Mouse (Mus musculus) limb, embryonic 13.5 days (tissue): Measurements from ENCODE around the gene Coq7. TPM values are rescaled to one million over a fixed set of nuclear protein-coding genes. Genes with fewer than 3 reads are reported as not detected.

Experiments
- ATAC-seq: fragments of 200-750 bp; cut with Nextera tagmentation; 2 replicates; pipeline ENCODE4 v1.8.0; 2017; ENCODE audit warnings: low read depth, moderate number of reproducible peaks, moderate TSS enrichment; ENCODE audit not compliant: low FRiP score
- H3K27ac ChIP-seq: fragments of 300-500 bp; sonication (generic); 2 replicates; pipeline ENCODE4 v1.5.1; 2015; ENCODE audit warnings: inconsistent platforms, mild to moderate bottlenecking, moderate library complexity
- H3K27me3 ChIP-seq: fragments of 300-500 bp; sonication (generic); 2 replicates; pipeline ENCODE4 v1.6.1; 2015; ENCODE audit warnings: mild to moderate bottlenecking, inconsistent platforms
- H3K36me3 ChIP-seq: fragments of 300-500 bp; sonication (generic); 2 replicates; pipeline ENCODE4 v1.6.1; 2015; ENCODE audit warnings: inconsistent platforms, mild to moderate bottlenecking, moderate library complexity
- H3K4me1 ChIP-seq: fragments of 300-500 bp; sonication (generic); 2 replicates; pipeline ENCODE4 v1.6.1; 2015; ENCODE audit warnings: inconsistent platforms
- H3K4me2 ChIP-seq: fragments of 300-500 bp; sonication (generic); replicated peaks from 2 replicates; pipeline ENCODE4 v1.6.1; 2015; ENCODE audit warnings: inconsistent platforms, mild to moderate bottlenecking, moderate library complexity
- H3K4me3 ChIP-seq: fragments of 300-500 bp; sonication (generic); 2 replicates; pipeline ENCODE4 v1.5.1; 2015; ENCODE audit warnings: moderate library complexity, mild to moderate bottlenecking, inconsistent platforms
- H3K9ac ChIP-seq: fragments of 300-500 bp; sonication (generic); 2 replicates; pipeline ENCODE4 v1.6.1; 2015; ENCODE audit warnings: mild to moderate bottlenecking, inconsistent platforms
- H3K9me3 ChIP-seq: fragments of 300-500 bp; sonication (generic); 2 replicates; pipeline ENCODE4 v1.6.1; 2016; ENCODE audit warnings: inconsistent platforms
- WGBS: fragments of 180-500 bp; shearing (Covaris S2); methylation state at CpG from one replicate; pipeline ENCODE4 v1.1.7; 2015; 5-methylcytosine and 5-hydroxymethylcytosine counted together
- polyA plus RNA-seq: library from polyadenylated mRNA; unstranded; fragments of >200 nt; fragmentation: Nextera tagmentation; extraction: Ambion mirVana; gene quantifications from 2 replicates; pipeline ENCODE4 v1.2.1, GENCODE M21; 2015

Gene Coq7
- polyA plus RNA-seq, 1 experiment from 2014 or later = 86.3 TPM

- H3K27me3 ChIP-seq = peaks cover 16% of the 10 kb centered on the region
- peaks cover 45% of the 10 kb centered on the region for H3K4me1 ChIP-seq
- under 1% methylated on average over 51 of the region's 55 CpGs for WGBS
- peak within 1 kb of the TSS; percentile 89 for H3K4me2 ChIP-seq
- H3K9ac ChIP-seq = peak within 1 kb of the TSS; percentile 96
- peak; percentile 86 for ATAC-seq
- H3K27ac ChIP-seq = peak within 1 kb of the TSS; percentile 83
- H3K36me3 ChIP-seq = peaks cover 17% of the 10 kb centered on the region
- H3K4me3 ChIP-seq = peak within 1 kb of the TSS; percentile 82
- no peaks in the 10 kb centered on the region for H3K9me3 ChIP-seq
Observed at GRCm38 (mm10) chr7:118491431-118492147, 41.6 kb downstream of the Coq7 start, which contains the start of gene Itpripl2. Gene Itpripl2, minus strand, starts transcription at chr7:118491975.

GRCm38 (mm10) chr7:118490666-118491430 lies 42.3 kb downstream of the Coq7 start:
- H3K9ac ChIP-seq = peak overlapping the region; percentile 96
- H3K27ac ChIP-seq = peak overlapping the region; percentile 83
- 4% methylated on average over 66 of the region's 67 CpGs for WGBS
- peak overlapping the region; percentile 89 for H3K4me2 ChIP-seq
- peaks cover 46% of the 10 kb centered on the region for H3K4me1 ChIP-seq
- H3K36me3 ChIP-seq = peaks cover 20% of the 10 kb centered on the region
- H3K27me3 ChIP-seq = peaks cover 16% of the 10 kb centered on the region
- no peak for ATAC-seq
- H3K4me3 ChIP-seq = peak overlapping the region; percentile 82
- H3K9me3 ChIP-seq = no peaks in the 10 kb centered on the region

GRCm38 (mm10) chr7:118489706-118490665 lies 43.2 kb downstream of the Coq7 start:
- 0 out of 2 replicates have a peak, but pooled peaks have one; percentile 16 for ATAC-seq
- peaks cover 26% of the 10 kb centered on the region for H3K36me3 ChIP-seq
- no peak overlapping the region for H3K27ac ChIP-seq
- H3K27me3 ChIP-seq = peaks cover 16% of the 10 kb centered on the region
- H3K4me1 ChIP-seq = peaks cover 46% of the 10 kb centered on the region
- no peaks in the 10 kb centered on the region for H3K9me3 ChIP-seq
- H3K9ac ChIP-seq = peak overlapping the region; percentile 96
- peak overlapping the region; percentile 82 for H3K4me3 ChIP-seq
- 30% methylated on average over 57 of the region's 57 CpGs for WGBS
- H3K4me2 ChIP-seq = peak overlapping the region; percentile 89

- Histone ChIP-seq H3K4me1 (peaks cover 46% of the 10 kb centered on the region), H3K36me3 (peaks cover 37% of the 10 kb centered on the region), H3K9ac (0 out of 2 replicates have a peak overlapping the region, but pooled peaks have one; percentile 25), H3K9me3 (no peaks in the 10 kb centered on the region), H3K4me3 (peak overlapping the region; percentile 15), H3K27ac (no peak overlapping the region), H3K27me3 (peaks cover 16% of the 10 kb centered on the region), H3K4me2 (peak overlapping the region; percentile 89)
- no peak for ATAC-seq
- 36% methylated on average over 8 of the region's 8 CpGs for WGBS
Observed at GRCm38 (mm10) chr7:118488060-118488664, 45.0 kb downstream of the Coq7 start.

- peaks cover 42% of the 10 kb centered on the region for H3K4me1 ChIP-seq
- peaks cover 37% of the 10 kb centered on the region for H3K36me3 ChIP-seq
- no peak overlapping the region for H3K9ac ChIP-seq
- H3K27ac ChIP-seq = no peak overlapping the region
- H3K27me3 ChIP-seq = peaks cover 16% of the 10 kb centered on the region
- no peak overlapping the region for H3K4me2 ChIP-seq
- 63% methylated on average over 5 of the region's 5 CpGs for WGBS
- H3K9me3 ChIP-seq = no peaks in the 10 kb centered on the region
- H3K4me3 ChIP-seq = no peak overlapping the region
- ATAC-seq = no peak
Observed at GRCm38 (mm10) chr7:118486917-118487316, 46.2 kb downstream of the Coq7 start.

- Histone ChIP-seq H3K4me3 (no peak overlapping the region), H3K27me3 (no peaks in the 10 kb centered on the region), H3K36me3 (peaks cover 23% of the 10 kb centered on the region; the same call in 1 of the 2 replicates), H3K9ac (no peak overlapping the region), H3K4me2 (no peak overlapping the region), H3K9me3 (no peaks in the 10 kb centered on the region), H3K4me1 (peaks cover 29% of the 10 kb centered on the region), H3K27ac (no peak overlapping the region)
- 72% methylated on average over 1 of the region's 1 CpGs for WGBS
- ATAC-seq = no peak
Observed at GRCm38 (mm10) chr7:118483996-118484395, 49.2 kb downstream of the Coq7 start.

GRCm38 (mm10) chr7:118482001-118482400 lies 51.2 kb downstream of the Coq7 start:
- Histone ChIP-seq H3K27me3 (no peaks in the 10 kb centered on the region), H3K36me3 (peaks cover 20% of the 10 kb centered on the region; the same call in 1 of the 2 replicates), H3K9ac (no peak overlapping the region), H3K4me2 (no peak overlapping the region), H3K9me3 (no peaks in the 10 kb centered on the region), H3K4me1 (peaks cover 21% of the 10 kb centered on the region), H3K27ac (no peak overlapping the region), H3K4me3 (no peak overlapping the region)
- 90% methylated on average over 2 of the region's 2 CpGs for WGBS
- no peak for ATAC-seq

- no peak overlapping the region for H3K9ac ChIP-seq
- peaks cover 20% of the 10 kb centered on the region; the same call in 1 of the 2 replicates for H3K36me3 ChIP-seq
- no peaks in the 10 kb centered on the region for H3K9me3 ChIP-seq
- H3K4me2 ChIP-seq = no peak overlapping the region
- WGBS = 81% methylated on average over 10 of the region's 10 CpGs
- ATAC-seq = no peak
- H3K27me3 ChIP-seq = no peaks in the 10 kb centered on the region
- H3K4me1 ChIP-seq = peaks cover 16% of the 10 kb centered on the region
- no peak overlapping the region for H3K27ac ChIP-seq
- no peak overlapping the region for H3K4me3 ChIP-seq
Observed at GRCm38 (mm10) chr7:118481047-118481810, 51.9 kb downstream of the Coq7 start.

- 88% methylated on average over 9 of the region's 9 CpGs for WGBS
- no peak for ATAC-seq
- Histone ChIP-seq H3K27me3 (no peaks in the 10 kb centered on the region), H3K9me3 (no peaks in the 10 kb centered on the region), H3K27ac (no peak overlapping the region), H3K4me3 (no peak overlapping the region), H3K4me1 (peaks cover 16% of the 10 kb centered on the region), H3K9ac (no peak overlapping the region), H3K4me2 (no peak overlapping the region), H3K36me3 (peaks cover 13% of the 10 kb centered on the region; the same call in 1 of the 2 replicates)
Observed at GRCm38 (mm10) chr7:118480160-118480709, 52.9 kb downstream of the Coq7 start.

- Histone ChIP-seq H3K4me2 (no peak overlapping the region), H3K36me3 (0 out of 2 replicates have a peak, but pooled peaks cover under 1% of the 10 kb centered on the region), H3K9ac (no peak overlapping the region), H3K4me3 (no peak overlapping the region), H3K27ac (no peak overlapping the region; the same call in 1 of the 2 replicates), H3K4me1 (peaks cover 16% of the 10 kb centered on the region), H3K27me3 (no peaks in the 10 kb centered on the region), H3K9me3 (peaks cover 10% of the 10 kb centered on the region; the same call in 1 of the 2 replicates)
- 33% methylated on average over 3 of the region's 3 CpGs for WGBS
- no peak for ATAC-seq
Observed at GRCm38 (mm10) chr7:118478835-118479312, 54.3 kb downstream of the Coq7 start.
